Comparison of ENCODE assay signal across 13 mouse cellular contexts in the genomic region with DNA sequence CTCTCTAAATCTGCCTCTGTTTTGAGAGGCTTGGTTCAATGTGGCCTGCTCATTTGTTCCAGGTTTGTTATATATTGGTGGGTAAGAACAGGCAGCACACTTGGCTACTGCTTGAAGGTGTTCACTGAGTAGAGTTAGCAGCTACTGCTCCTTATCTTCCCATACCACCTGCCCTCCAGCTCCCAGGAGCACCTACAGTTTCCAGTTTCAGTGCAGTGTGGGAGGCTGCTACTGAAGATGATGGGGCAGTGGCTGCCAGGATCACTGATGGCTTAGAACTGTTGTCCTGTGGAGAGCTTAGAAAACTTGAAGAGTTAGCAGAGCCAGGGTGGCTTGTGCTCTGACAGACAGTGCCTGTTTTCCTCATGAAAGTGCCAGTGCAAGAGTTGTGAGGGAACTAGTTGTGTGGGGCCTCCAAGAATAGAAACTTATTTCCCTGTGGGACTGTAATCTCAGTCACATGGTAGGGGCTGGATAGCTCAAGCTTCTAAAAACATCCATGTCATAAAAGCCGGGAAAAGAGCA. TPM values are rescaled to one million over a fixed set of nuclear protein-coding genes. Genes with fewer than 3 reads are reported as not detected.
DNase-seq lines count a peak whose midpoint lies in the region; ATAC-seq and TF ChIP-seq lines count a peak whose summit lies in the region.
"Had no signal": no experiment of that assay in that cellular context is flagged by ENCODE, and none has a peak within 500 bp of the region (broad histone marks: within the 10 kb centered on the region; RNA-seq: fewer than 3 reads in every experiment).

No protein-coding gene starts in this region.

- no peaks in the 10 kb centered on the region for H3K9me3 ChIP-seq in heart, embryonic 15.5 days (replicated peaks)
- H3K9me3 ChIP-seq in liver, embryonic 15.5 days (replicated peaks), result no peaks in the 10 kb centered on the region
- H3K9me3 ChIP-seq in lung, postnatal 0 days (ENCODE audit: low read length), result no peaks in the 10 kb centered on the region
- H3K9me3 ChIP-seq: limb, embryonic 12.5 days; midbrain, embryonic 10.5 days had no signal

- H3K4me1 ChIP-seq in brown adipose tissue, adult 24 weeks (ENCODE audit: control insufficient read depth, insufficient read depth, insufficient read length, low read length), result 0 out of 2 replicates have a peak, but pooled peaks cover 2% of the 10 kb centered on the region
- H3K4me1 ChIP-seq in heart, embryonic 15.5 days (replicated peaks), result peaks cover 14% of the 10 kb centered on the region
- H3K4me1 ChIP-seq in liver, embryonic 15.5 days (replicated peaks), result peaks cover 9% of the 10 kb centered on the region
- H3K4me1 ChIP-seq in lung, postnatal 0 days (ENCODE audit: insufficient read depth, low read depth, low read length), result no peaks in the 10 kb centered on the region
- H3K4me1 ChIP-seq: limb, embryonic 12.5 days; midbrain, embryonic 10.5 days had no signal

- no peaks in the 10 kb centered on the region for H3K27me3 ChIP-seq in heart, embryonic 15.5 days
- H3K27me3 ChIP-seq in liver, embryonic 15.5 days, result no peaks in the 10 kb centered on the region
- no peaks in the 10 kb centered on the region for H3K27me3 ChIP-seq in lung, postnatal 0 days (replicated peaks; ENCODE audit: insufficient read depth, low read length)
- H3K27me3 ChIP-seq: limb, embryonic 12.5 days had no signal

- H3K4me2 ChIP-seq in heart, embryonic 15.5 days, result no peak overlapping the region
- 0 out of 2 replicates have a peak overlapping the region, but pooled peaks have one; percentile 6 for H3K4me2 ChIP-seq in liver, embryonic 15.5 days
- no peak overlapping the region for H3K4me2 ChIP-seq in lung, postnatal 0 days (replicated peaks; ENCODE audit: low read depth, low read length)
- H3K4me2 ChIP-seq: limb, embryonic 12.5 days had no signal

- no peak for TF ChIP-seq EP300 in lung, postnatal 0 days (IDR thresholded peaks at IDR 0.05)

- H3K4me3 ChIP-seq in brown adipose tissue, adult 24 weeks (ENCODE audit: insufficient read depth, low read depth, low read length), result no peak overlapping the region
- H3K4me3 ChIP-seq in heart, embryonic 15.5 days, result no peak overlapping the region
- no peak overlapping the region for H3K4me3 ChIP-seq in liver, embryonic 15.5 days (replicated peaks)
- no peak overlapping the region for H3K4me3 ChIP-seq in lung, postnatal 0 days (ENCODE audit: low read depth, low read length)
- H3K4me3 ChIP-seq: left cerebral cortex, adult 2 months; limb, embryonic 12.5 days; midbrain, embryonic 10.5 days had no signal

- 0 out of 2 replicates have a peak overlapping the region, but pooled peaks have one; percentile 35 for H3K27ac ChIP-seq in brown adipose tissue, adult 24 weeks (replicated peaks; ENCODE audit: low read depth, low read length)
- peak overlapping the region; percentile 79 for H3K27ac ChIP-seq in heart, embryonic 15.5 days
- peak overlapping the region; percentile 45 for H3K27ac ChIP-seq in liver, embryonic 15.5 days (replicated peaks)
- H3K27ac ChIP-seq in lung, postnatal 0 days (ENCODE audit: low read length), result no peak overlapping the region
- H3K27ac ChIP-seq: left cerebral cortex, adult 2 months; limb, embryonic 12.5 days; midbrain, embryonic 10.5 days had no signal

- peaks cover 57% of the 10 kb centered on the region for H3K36me3 ChIP-seq in heart, embryonic 15.5 days
- peaks cover 72% of the 10 kb centered on the region for H3K36me3 ChIP-seq in liver, embryonic 15.5 days (replicated peaks)
- H3K36me3 ChIP-seq in lung, postnatal 0 days (ENCODE audit: insufficient read depth, low read length), result peaks cover 47% of the 10 kb centered on the region

- DNase-seq in adipocyte (ENCODE audit: low spot score), result peak; percentile 29
- no peak for DNase-seq in lung, postnatal 0 days (ENCODE audit: low spot score)
- DNase-seq in retina, embryonic 14.5 days (ENCODE audit: low spot score), result no peak
- no peak for DNase-seq in cerebellum, postnatal 10 days
- DNase-seq: cerebellum, adult 9-10 months; thymus, adult 2 months had no signal

- no peak overlapping the region for H3K9ac ChIP-seq in heart, embryonic 15.5 days
- no peak overlapping the region for H3K9ac ChIP-seq in liver, embryonic 15.5 days
- H3K9ac ChIP-seq in lung, postnatal 0 days (replicated peaks; ENCODE audit: low read depth), result no peak overlapping the region
- H3K9ac ChIP-seq: limb, embryonic 12.5 days had no signal

- TF ChIP-seq CTCF in lung, postnatal 0 days (IDR thresholded peaks at IDR 0.05), result no peak

- no peak for ATAC-seq in heart, embryonic 15.5 days (replicated peaks; ENCODE audit: insufficient number of reproducible peaks, insufficient read depth, low FRiP score, low read depth)
- ATAC-seq in liver, embryonic 15.5 days (ENCODE audit: insufficient read depth), result peak; percentile 75
- ATAC-seq in lung, postnatal 0 days, result no peak
- ATAC-seq: forebrain, embryonic 14.5 days had no signal

- 34% methylated on average over 1 of the region's 1 CpGs for WGBS in heart, embryonic 15.5 days
- 72% methylated on average over 1 of the region's 1 CpGs for WGBS in liver, embryonic 15.5 days (ENCODE audit: insufficient replicate concordance)
- 78% methylated on average over 1 of the region's 1 CpGs for WGBS in lung, postnatal 0 days

RNA-seq across cellular contexts. Expression of gene Ubap1l, which starts 1.8 kb away (rescaled TPM):
- 0.75 TPM in 1 of 2 replicates, not detected in the other for polyA plus RNA-seq in brown adipose tissue, adult 24 weeks (2012; ENCODE audit: insufficient read depth, insufficient read length, missing spikeins)
- polyA plus RNA-seq in heart, embryonic 15.5 days (2015; fragmentation: Nextera tagmentation; extraction: Ambion mirVana), result 0.09 and 0.19 TPM in 2 replicates
- 0.09 TPM in 1 of 2 replicates, not detected in the other for polyA plus RNA-seq in liver, embryonic 15.5 days (2015; fragmentation: Nextera tagmentation; extraction: Ambion mirVana)
- 0.33 and 0.40 TPM in 2 replicates for polyA plus RNA-seq in lung, postnatal 0 days (2015; fragmentation: Nextera tagmentation; extraction: Ambion mirVana)

RNA-seq across cellular contexts. Expression of gene Pdcd7, which starts 13.1 kb away (rescaled TPM):
- polyA plus RNA-seq in brown adipose tissue, adult 24 weeks (2012; ENCODE audit: insufficient read depth, insufficient read length, missing spikeins), result 7.3 and 11.6 TPM in 2 replicates
- polyA plus RNA-seq in heart, embryonic 15.5 days (2015; fragmentation: Nextera tagmentation; extraction: Ambion mirVana), result 5.8 and 7.1 TPM in 2 replicates
- 3.3 and 3.6 TPM in 2 replicates for polyA plus RNA-seq in liver, embryonic 15.5 days (2015; fragmentation: Nextera tagmentation; extraction: Ambion mirVana)
- 8.6 and 8.7 TPM in 2 replicates for polyA plus RNA-seq in lung, postnatal 0 days (2015; fragmentation: Nextera tagmentation; extraction: Ambion mirVana)

RNA-seq across cellular contexts. Expression of gene Kbtbd13, which starts 32.4 kb away (rescaled TPM):
- 1.0 and 2.7 TPM in 2 replicates for polyA plus RNA-seq in brown adipose tissue, adult 24 weeks (2012; ENCODE audit: insufficient read depth, insufficient read length, missing spikeins)
- polyA plus RNA-seq in heart, embryonic 15.5 days (2015; fragmentation: Nextera tagmentation; extraction: Ambion mirVana), result 1.00 and 1.7 TPM in 2 replicates
- polyA plus RNA-seq in liver, embryonic 15.5 days (2015; fragmentation: Nextera tagmentation; extraction: Ambion mirVana), result 0.18 and 0.24 TPM in 2 replicates
- 2.4 and 2.9 TPM in 2 replicates for polyA plus RNA-seq in lung, postnatal 0 days (2015; fragmentation: Nextera tagmentation; extraction: Ambion mirVana)

RNA-seq across cellular contexts. Expression of gene Rasl12, which starts 39.3 kb away (rescaled TPM):
- polyA plus RNA-seq in brown adipose tissue, adult 24 weeks (2012; ENCODE audit: insufficient read depth, insufficient read length, missing spikeins), result 138 and 139 TPM in 2 replicates
- 7.6 and 8.9 TPM in 2 replicates for polyA plus RNA-seq in heart, embryonic 15.5 days (2015; fragmentation: Nextera tagmentation; extraction: Ambion mirVana)
- 0.10 and 0.23 TPM in 2 replicates for polyA plus RNA-seq in liver, embryonic 15.5 days (2015; fragmentation: Nextera tagmentation; extraction: Ambion mirVana)
- 73.2 and 84.4 TPM in 2 replicates for polyA plus RNA-seq in lung, postnatal 0 days (2015; fragmentation: Nextera tagmentation; extraction: Ambion mirVana)
